Mouse (Mus musculus) gastrocnemius, postnatal 14 days (tissue): ENCODE results near the gene Enpep. TPM values are rescaled to one million over a fixed set of nuclear protein-coding genes. Genes with fewer than 3 reads are reported as not detected.

Source experiments
- DNase-seq: peaks from one replicate; pipeline ENCODE4 v3.0.0; 2021; ENCODE audit warnings: mixed read lengths
- intact Hi-C: fragments of 180-260 bp; cut with DNase I; formaldehyde crosslinking; loops from one replicate; pipeline ENCODE4 v1.15.1; 2025; ENCODE audit warnings: low total_unique reads
- total RNA-seq, 2 experiments: library from RNA; stranded (reverse); gene quantifications; 2 replicates each; pipeline ENCODE4 v1.2.3; 2021

Enpep gene
- total RNA-seq, 2 experiments from 2014 or later = 3.5 to 3.6 TPM

DNA sequence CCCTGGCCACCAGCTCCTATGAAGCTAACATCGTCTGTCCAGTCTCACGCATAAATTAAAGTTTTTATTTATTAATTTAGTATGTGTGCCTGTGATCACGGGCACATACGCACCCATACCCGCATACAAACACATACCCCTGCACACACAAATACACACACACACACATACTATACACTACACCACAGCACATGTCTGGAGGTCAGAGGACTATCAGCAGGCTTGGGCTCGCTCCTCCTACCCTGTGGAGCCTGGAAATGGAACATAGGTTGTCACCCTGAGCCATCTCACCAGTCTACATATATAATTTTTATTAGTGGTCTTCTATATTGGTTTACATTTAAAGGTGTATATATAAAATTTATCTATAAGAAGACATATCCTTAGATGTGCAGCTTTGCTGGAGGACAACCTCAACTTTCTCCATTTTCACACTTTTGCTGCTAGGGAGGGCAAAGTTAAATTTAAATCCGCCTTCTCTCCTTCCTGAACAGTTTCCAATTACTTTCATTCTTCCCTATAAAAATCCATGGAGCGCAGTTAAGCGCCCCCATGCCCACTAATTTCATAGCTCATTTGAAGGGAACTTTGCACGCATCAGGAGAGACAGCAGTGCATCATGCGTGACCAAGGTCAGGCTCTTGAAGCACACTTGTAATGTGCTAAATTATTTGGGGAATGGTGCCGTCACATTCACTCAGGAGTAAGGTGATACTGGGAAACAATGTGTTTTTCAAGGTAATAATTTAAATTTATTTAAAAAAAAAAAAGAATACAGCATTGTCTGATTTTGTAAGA, 63.4 kb downstream of the Enpep start:
- intact Hi-C loops = no loop called here
- DNase-seq = no peak

DNA sequence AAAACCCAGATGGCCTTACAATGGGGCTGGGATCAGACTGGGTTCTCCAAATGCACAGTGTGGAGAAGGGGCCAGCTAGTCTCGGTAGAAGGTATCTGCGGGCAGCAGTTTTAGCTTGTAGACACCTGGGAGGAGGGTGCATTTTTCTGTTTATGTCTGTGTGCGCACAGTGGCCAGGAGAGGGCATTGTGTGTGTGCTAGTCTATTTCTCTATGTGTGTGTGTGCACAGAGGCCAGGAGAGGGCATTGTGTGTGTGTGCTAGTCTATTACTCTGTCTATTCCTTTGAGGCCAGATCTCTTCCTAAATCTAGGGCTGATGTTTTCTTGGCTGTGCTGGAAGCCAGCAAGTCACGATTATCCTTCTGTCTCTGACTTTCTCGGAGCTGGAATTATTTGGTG, 74.0 kb downstream of the Enpep start:
- intact Hi-C loops = no loop called here
- no peak for DNase-seq

DNA sequence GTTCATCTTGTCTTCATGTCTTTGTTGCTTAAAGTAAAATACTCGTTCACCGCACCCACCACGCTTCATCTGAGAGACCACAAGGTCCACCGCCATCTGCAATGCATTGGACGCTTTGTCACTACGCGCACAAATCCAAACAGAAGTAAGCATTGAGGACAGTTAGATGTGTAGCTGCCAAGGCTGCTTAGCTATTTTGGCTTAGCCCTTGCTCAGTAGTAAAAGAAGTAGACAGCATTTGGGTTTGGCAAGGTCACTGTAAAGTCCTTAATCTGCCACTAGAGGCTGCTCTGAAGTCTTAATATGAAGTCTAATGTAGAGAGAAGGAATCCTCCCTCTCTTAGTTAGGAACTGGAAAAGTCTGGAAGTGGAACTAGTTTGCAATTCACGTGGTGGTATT, 75.8 kb downstream of the Enpep start:
- intact Hi-C loops = no loop called here
- peak; percentile 4 for DNase-seq

DNA sequence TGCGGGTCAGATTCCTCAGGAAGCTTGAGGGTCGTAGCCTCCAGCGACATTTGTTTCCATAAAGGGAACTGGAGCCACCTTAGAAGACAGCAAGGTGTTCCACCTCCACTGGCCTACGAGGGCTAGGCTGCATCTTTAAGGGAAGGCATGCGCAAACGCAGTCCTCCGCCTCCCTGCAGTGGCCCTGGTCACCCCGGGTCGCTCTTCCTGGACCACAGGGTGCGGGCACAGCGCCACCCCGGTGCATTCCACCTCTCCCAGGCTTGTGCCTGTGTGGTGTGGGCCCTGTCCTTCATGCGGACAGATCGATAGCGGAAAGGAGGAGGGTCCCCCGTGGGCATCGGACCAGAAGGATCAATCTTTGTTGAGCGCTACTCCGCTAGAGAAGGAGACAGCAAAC, 76.2 kb downstream of the Enpep start:
- DNase-seq = no peak
- intact Hi-C loops = no loop called here

DNA sequence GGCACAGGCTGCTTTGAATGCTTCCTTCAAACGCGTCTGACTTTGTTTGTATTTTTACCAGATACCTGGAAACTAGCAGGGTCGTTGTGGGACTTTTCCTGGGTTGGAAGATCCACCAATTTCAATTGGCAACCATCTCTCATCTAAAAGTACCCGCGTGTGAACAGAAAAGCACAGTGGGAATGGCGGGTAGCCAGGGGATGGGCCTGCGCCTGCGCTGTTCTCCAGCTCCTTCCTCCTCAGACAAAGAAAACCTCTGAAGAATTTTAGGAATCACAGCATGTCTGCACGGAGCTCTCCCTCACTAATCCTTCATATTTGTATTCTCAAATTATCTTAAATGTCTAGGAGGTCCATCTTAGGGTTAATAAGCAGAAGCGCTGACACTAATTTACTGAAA, 78.3 kb downstream of the Enpep start:
- intact Hi-C loops = no loop called here
- peak; percentile 5 for DNase-seq

DNA sequence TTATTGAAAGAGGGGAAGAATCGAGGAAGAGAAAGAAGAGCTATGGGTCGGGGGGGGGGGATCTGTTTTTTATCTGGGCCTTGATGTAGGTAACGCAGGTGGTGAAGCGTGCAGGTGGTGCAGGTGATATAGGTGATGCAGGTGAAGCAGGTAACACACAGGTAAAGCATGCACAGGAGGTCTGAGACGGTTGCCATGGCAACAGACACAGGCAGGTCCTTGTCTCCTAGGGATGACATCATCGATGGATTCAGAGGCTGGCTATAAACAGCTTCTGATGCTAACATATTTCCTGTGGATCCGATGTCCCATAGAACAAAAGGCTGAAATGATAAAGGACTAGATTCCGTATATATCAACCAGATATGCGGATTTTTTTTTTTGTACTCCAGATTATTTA, 81.5 kb downstream of the Enpep start:
- DNase-seq = no peak

DNA sequence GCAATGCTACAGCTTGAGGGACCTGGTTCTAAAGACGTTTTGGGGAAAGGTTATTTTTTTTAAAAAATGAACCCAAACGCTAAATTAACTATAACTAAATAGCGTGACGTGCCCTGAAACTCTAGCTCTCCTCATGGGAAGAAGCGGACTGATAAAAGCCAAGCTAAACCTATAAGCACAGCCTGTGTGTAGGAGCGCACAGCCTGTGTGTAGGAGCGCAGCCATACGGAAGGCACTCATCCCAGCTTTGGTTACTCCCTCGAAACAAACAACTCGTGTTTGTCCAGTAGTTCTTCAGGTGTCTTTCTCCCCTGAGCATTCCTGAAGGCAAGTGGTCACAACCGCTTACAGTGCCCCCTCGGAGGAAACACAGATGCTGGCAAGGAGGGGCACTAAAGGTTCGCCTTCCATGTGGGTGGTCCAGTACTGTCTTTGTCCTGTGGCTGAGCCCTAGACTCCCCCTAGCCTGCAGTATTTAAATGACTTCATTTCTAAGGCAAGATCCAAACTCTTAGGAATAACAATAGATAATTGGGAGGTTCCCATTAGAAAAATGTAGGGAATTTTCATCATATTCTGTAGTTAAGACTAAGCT, 93.8 kb downstream of the Enpep start:
- no peak for DNase-seq
- intact Hi-C loops = no loop called here

More for the DNA sequence above, 81.5 kb downstream of the Enpep start:
- intact Hi-C loops = no loop called here

DNA sequence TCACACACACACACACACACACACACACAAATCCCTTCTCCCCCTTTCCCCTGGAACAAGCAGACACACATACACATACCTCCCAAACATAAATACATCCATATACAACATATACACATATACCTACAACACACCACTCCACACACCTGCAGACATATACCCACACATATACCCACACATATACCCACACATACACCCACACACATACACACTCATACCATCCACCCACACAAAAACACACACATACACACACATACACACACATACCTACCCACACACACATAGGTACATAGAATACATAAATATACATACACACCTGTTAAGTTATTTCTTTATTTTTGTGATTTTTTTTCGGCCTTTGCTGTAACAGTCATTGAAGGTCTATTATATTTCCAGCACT, 94.5 kb downstream of the Enpep start:
- intact Hi-C loops = no loop called here
- DNase-seq = no peak

DNA sequence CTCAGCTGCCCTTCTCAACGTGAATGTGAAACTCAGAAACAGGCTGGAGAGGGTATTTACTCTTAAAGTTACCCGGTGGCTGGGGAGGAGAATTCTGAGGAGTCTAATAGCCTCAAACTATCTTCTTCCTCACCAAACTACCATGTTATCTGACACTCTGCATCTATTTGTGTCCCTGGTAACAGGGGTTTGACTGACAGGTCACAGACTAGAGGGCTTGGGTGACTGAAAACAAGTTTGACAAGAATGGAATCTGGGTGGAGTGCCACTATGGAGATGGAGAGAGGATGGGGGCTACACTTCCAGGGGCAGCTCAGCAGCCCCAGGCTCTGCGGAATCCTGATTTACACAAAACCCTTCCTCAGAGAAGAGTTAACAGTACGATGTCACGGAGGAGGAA, 105.2 kb downstream of the Enpep start:
- intact Hi-C loops = no loop called here
- DNase-seq = no peak

DNA sequence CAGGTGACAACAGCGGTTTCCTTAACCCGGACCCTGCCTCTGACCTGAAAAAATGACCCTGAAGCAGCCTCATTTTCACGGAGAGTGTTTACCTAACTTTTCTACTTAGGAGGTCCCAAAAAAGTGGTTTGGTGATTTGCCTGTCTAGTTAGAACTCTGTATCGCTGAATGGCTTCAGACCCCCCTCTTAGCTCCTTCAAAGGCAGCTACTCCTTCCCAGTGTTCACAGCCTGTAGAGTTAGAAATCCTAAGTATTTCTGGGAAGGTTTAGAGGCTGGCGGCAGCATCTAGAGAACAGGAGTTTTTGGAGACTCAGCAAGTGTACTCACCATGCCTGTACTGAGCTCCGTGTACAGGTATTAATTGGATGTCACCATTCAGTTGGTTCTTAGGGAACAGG, 105.8 kb downstream of the Enpep start:
- DNase-seq = no peak
- intact Hi-C loops = no loop called here

DNA sequence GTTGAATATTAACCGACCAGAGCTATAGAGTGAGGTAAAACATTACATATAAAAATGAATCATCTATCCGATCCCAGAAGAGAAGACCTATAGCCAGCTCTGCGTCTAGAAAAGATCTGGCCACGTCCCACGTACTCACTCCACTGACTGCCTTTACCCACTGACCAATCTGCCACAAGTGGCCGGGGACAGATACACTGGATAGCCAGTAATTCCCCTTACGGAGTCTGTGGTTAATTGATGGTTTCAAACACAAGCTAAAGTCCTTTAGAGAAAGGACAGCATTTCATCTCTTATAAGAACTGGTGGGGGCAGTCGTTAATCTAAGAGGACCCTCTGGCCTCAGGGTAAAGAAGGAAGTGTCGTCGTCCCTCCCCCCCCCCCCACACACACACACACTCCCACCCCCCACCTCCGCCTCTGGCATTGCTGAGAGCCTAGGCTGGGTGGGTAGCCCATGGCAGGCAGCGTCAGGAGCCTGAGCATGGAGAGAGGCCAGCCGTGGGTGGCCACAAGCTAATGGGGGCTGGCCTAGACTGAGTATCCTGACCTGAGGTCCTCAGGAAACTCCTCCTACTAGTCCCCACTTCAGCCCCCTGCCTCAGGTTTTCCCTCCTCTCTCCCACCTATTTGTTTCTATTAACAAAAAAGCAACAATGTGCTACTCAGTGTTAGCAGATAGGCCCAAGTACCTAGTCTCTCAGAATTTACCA, 106.8 kb downstream of the Enpep start:
- DNase-seq = no peak
- intact Hi-C loops = no loop called here

DNA sequence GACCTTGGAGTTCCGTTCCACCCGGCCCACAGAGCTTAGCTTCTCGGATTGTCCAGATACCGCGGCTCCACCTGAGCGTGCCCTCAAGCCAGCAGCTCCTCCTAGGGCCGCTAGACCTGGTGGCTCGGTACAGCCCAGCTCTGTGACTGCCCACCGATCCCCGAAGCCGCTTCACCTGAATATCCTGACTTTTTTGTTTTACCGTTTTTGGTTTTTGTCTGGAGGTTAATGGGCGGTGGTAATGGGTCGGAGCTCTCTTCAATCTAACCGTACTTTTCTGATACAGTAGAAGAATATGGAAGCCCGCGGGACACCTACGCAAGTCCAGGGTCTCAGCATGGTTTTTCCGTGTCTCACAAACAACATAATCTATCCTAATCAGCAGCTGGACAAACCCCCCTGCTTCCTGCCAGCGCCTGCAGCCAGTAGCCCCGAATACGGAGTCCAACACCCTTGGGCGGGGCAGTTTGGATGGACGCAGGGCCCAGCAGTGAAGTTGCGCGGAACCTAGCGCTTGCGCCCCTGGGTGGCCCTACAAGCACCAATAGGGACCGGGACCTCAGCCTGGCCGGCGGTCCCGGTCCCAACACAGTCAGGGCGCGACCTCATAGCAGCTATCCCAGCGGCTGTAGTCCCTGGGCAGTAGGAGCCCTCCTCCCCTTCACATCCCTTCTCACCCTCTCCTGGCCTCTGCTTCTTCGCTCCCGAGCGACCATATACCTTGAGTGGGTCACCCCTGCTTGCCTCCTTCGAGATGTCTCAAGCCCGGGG, 107.5 kb downstream of the Enpep start:
- intact Hi-C loops = no loop called here
- DNase-seq = no peak

DNA sequence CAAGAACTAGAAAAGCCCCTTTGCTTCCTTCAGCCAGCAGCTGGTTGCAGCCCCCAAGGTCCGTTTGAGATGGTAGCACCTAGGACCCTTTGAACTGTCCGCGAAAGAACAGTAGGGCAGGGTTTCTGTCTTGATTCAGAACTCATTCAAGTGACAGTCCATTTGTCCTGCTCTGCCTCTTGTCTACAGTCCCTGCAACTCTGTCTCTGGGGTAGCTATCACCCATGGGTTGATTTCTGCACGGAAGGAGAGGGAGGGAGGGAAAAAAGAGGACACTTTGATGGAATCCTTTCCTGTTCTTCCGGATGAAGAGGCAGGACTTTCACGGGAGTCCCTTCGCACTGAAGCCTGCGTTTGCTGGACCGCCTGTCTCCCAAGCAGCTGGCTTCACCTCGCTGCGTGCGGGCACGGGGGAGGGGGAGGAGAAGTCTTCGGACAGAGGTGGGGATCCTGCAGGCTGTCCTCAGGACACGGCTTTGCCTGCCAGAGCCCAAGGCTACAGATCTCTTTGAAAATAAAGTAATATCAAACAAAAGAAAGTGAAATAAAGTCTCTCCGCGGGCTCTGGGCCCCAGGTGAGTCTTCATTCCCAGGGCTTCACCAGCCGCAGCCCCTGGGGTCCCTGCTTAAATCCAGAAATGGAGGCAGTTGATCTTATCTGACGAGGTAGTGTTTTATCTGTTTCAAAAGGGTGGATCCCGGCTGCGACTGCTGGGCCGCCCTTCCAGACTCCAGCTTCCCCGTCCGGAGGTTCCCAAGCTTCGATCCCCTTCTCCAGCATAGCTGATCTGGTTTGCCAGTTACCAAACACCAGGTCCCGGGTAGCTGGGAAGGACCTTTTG, 108.3 kb downstream of the Enpep start:
- DNase-seq = no peak
- intact Hi-C loops = no loop called here

DNA sequence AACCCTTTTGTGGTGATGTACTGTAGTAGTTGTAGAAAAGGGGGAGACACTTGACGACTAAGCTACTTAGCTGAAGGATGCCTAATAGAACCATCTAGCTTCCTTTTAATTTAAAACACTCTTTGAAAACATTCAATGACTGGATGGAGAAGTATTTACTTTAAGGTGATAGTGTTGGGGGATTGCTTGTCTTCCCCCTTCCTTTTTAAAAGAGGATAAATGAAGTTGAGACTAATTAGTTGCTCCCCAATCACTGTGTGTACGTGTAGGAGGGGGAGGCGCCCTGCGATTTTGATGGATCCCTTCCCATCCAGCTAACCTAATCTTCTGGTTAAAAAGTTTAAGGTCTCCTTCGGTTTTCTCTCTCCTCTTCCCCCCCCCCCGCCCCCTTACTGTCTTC, 109.1 kb downstream of the Enpep start:
- intact Hi-C loops = no loop called here
- no peak for DNase-seq

DNA sequence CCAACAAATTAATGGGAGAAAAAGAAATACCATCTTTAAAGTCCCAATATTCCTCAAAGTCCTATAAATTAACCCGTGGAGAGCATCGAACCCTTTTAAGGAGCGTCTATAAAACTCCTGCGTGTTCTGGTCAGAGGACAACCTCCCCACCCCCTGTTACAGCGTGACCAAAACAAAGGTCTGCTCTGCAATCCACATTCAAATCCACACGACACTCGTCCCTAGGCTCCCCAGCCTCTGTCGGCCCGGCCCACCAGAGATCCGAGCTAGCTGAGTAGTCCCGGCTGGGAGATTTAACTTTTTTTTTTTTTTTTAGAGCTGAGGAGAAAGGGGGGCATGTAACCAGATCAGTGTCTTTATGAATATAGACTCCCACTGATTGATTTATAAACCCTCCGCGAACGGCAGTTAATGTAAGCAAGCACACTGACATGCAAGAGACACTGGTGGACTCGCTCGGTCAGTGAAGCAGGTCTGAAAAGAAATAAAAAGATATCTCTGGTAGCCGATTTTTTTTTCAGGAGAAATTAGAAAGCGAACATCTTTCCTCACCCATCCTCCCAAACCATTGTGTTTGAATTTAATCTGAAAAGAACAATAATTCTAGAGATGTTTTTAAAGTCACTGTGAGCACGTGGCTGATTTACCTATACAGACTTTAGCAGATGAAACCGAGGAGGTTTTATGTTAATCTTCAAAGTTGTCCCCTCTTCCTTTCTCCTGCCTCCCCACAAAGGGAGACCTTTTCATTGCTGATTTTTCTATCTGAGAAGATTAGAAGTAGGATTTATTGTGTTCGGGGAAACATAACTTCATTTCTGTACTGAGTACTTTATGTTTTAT, 109.9 kb downstream of the Enpep start:
- intact Hi-C loops = no loop called here
- DNase-seq = no peak

DNA sequence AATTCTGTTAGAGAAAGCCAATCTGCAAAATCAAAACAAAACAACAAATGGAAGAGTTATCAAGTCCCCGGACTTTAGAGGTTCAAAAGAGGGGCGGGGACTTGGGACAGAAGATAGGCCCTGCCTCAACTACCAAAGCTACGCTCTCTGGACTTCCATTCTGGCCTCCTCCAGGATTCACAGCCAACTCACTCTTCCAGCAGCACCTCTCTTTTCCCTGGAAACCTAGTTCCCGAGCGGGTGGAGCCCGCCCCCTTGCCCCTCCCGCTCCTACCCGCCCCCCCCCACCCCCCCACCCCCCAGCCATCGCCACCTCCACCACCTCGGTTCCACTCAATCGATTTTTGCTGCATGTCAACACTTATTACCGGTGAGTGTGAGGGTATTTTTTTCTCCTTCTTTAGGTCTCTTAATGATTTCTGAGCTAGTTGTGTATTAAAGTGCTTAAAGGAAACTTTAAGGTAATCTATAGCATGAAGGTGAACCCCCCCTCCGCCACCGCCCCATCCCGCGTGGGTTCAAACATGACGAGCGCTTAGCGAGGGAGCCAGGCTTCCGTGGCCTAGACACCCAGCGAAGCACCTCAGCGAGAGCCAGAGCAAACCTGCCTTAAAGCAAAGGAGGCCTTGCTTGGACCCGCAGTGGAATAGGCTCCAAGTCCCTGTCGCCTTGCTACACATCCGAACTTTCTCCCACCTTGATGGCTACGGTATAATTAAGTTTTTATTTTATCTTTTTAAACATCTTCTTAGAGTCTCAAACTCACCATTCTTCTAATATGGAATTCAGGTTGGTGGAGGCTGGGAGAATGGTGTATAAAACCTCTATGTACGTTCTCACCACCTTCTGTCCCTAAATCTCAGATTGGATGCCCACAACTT, 110.9 kb downstream of the Enpep start:
- intact Hi-C loops = no loop called here
- DNase-seq = no peak

DNA sequence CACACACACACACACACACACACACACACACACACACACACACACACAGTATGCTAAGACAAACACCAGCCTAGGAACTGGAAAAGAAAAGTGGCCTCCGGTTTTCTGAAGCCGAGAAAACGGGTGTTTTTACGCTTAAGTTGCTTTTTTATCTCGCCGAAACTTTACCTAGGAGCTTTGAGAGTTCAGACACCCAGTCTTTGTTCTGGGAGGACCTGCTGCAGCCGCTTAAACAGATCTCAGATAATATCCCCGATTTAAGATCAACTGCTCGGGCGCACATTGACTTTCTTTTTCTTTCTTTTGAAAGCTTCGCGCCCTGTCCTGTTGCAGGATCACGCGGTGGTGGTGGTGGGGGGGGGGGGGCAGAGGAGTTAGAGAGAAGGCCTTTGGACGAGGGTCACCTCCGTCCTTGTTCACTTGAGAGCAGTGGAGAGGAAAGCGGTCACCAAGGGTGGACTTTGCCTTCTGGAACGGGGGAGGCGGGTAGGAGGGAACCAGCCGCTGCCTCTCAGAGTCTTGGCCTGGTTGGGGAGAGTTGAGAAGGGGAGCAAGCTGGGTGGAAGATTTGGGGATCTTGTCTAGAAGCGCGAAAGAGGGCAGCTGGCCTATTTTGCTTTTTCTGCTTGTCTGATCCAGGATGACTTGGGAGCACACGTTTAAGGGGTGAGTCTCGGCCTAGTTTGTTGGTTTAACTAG, 111.7 kb downstream of the Enpep start:
- DNase-seq = no peak
- intact Hi-C loops = no loop called here
